Mouse (Mus musculus) spleen, adult 18-20 months (tissue): ENCODE measurements around the gene Nfe2l2.

ENCODE experiments used
- DNase-seq, 2 experiments: peaks; one replicate each; pipeline ENCODE4 v3.0.0; 2022; ENCODE audit warnings: mixed read lengths in 2 of 2

Gene Nfe2l2

GRCm38 (mm10) chr2:75682978-75683709 is 21.3 kb downstream of the Nfe2l2 start:
- peak; percentile 69 to 75 for DNase-seq

GRCm38 (mm10) chr2:75681439-75681838 is 23.0 kb downstream of the Nfe2l2 start:
- DNase-seq: no peak

- DNase-seq: no peak
These were observed 24.5 kb downstream of the Nfe2l2 start for GRCm38 (mm10) chr2:75679947-75680346.

GRCm38 (mm10) chr2:75676567-75676966 is 27.9 kb downstream of the Nfe2l2 start:
- no peak for DNase-seq

- no peak for DNase-seq
These were observed 31.9 kb downstream of the Nfe2l2 start for GRCm38 (mm10) chr2:75672561-75672960.

- DNase-seq: no peak
These were observed 33.1 kb downstream of the Nfe2l2 start for GRCm38 (mm10) chr2:75671337-75671660.

- no peak for DNase-seq
These were observed 33.8 kb downstream of the Nfe2l2 start for GRCm38 (mm10) chr2:75670446-75671336.

GRCm38 (mm10) chr2:75669491-75670445 is 34.7 kb downstream of the Nfe2l2 start:
- no peak for DNase-seq

GRCm38 (mm10) chr2:75661106-75661505 is 43.3 kb downstream of the Nfe2l2 start:
- no peak for DNase-seq

GRCm38 (mm10) chr2:75660255-75660948 is 44.0 kb downstream of the Nfe2l2 start:
- DNase-seq: no peak

GRCm38 (mm10) chr2:75659629-75659960 is 44.8 kb downstream of the Nfe2l2 start:
- DNase-seq: peak; percentile 87 to 94

GRCm38 (mm10) chr2:75658727-75659628 is 45.5 kb downstream of the Nfe2l2 start, which contains the start of gene Hnrnpa3:
Gene Hnrnpa3, plus strand, starts transcription at chr2:75659261.
- DNase-seq: peak; percentile 96 to 99

GRCm38 (mm10) chr2:75657907-75658691 is 46.3 kb downstream of the Nfe2l2 start:
- no peak for DNase-seq

GRCm38 (mm10) chr2:75656924-75657323 is 47.5 kb downstream of the Nfe2l2 start:
- DNase-seq: no peak

GRCm38 (mm10) chr2:75654679-75655078 is 49.8 kb downstream of the Nfe2l2 start:
- no peak for DNase-seq

GRCm38 (mm10) chr2:75653150-75653549 is 51.3 kb downstream of the Nfe2l2 start:
- no peak for DNase-seq

GRCm38 (mm10) chr2:75650437-75650836 is 54.0 kb downstream of the Nfe2l2 start:
- no peak for DNase-seq

- DNase-seq: no peak
These were observed 59.2 kb downstream of the Nfe2l2 start for GRCm38 (mm10) chr2:75645251-75645650.

GRCm38 (mm10) chr2:75643950-75644349 is 60.5 kb downstream of the Nfe2l2 start:
- no peak for DNase-seq
